Mouse (Mus musculus) kidney, adult 2 months (tissue): Measurements from ENCODE around the gene Uckl1.

Experiments
- CTCF ChIP-seq: fragments of 200-500 bp; conservative IDR thresholded peaks from 2 replicates; pipeline ENCODE4 v1.5.1; 2011; ENCODE audit warnings: low read depth, mild to moderate bottlenecking, control low read depth, low read length, moderate library complexity, mixed read lengths; ENCODE audit not compliant: insufficient read depth, insufficient read length
- POLR2A ChIP-seq: fragments of 200-500 bp; IDR thresholded peaks from one replicate; pipeline ENCODE4 v1.6.1; 2011; ENCODE audit warnings: low read depth, low read length, control low read depth

DNA sequence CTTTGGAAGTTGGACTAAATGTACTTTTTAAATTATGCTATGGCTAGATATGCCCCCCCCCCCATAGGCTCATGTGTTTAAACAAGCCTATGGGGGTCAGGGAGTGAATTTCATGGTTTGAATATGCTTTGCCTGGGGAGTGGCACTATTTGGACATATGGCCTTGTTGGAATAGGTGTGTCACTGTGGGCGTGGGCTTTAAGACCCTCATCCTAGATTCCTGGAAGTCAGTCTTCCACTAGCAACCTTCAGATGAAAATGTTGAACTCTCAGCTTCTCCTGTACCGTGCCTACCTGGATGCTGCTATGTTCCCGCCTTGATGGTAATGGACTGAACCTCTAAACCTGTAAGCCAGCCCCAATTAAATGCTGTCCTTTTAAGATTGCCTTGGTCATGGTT is 52.1 kb downstream of the Uckl1 start:
- TF ChIP-seq CTCF, result no peak
- TF ChIP-seq POLR2A, result no peak
